Mouse (Mus musculus) embryonic facial prominence, embryonic 11.5 days (tissue): ENCODE measurements around the gene Dydc2. TPM values are rescaled to one million over a fixed set of nuclear protein-coding genes. Genes with fewer than 3 reads are reported as not detected.
"Not testable (repeated sequence)": the region's sequence is repeated elsewhere in the genome, so short reads cannot be mapped to it uniquely, and the experiment has no call there.

Source experiments
- ATAC-seq: fragments of 200-750 bp; cut with Nextera tagmentation; replicated peaks from 2 replicates; pipeline ENCODE4 v1.8.0; 2017; ENCODE audit warnings: low read depth; ENCODE audit not compliant: insufficient number of reproducible peaks, low FRiP score, low TSS enrichment
- DNase-seq: peaks from one replicate; pipeline ENCODE4 v3.0.0-alpha.2; 2015; ENCODE audit warnings: low spot score
- H3K27ac ChIP-seq: fragments of 300-500 bp; sonication (generic); replicated peaks from 2 replicates; pipeline ENCODE4 v1.5.1; 2014; ENCODE audit warnings: mild to moderate bottlenecking, low read depth, low read length, control low read depth
- H3K27me3 ChIP-seq: fragments of 300-500 bp; sonication (generic); 2 replicates; pipeline ENCODE4 v1.6.1; 2014; ENCODE audit warnings: mild to moderate bottlenecking, low read length, moderate library complexity, mixed read lengths; ENCODE audit not compliant: control insufficient read depth, insufficient read depth
- H3K36me3 ChIP-seq: fragments of 300-500 bp; sonication (generic); replicated peaks from 2 replicates; pipeline ENCODE4 v1.6.1; 2014; ENCODE audit warnings: low read depth, mild to moderate bottlenecking, low read length, moderate library complexity, mixed read lengths; ENCODE audit not compliant: control insufficient read depth, insufficient read depth
- H3K4me1 ChIP-seq: fragments of 300-500 bp; sonication (generic); 2 replicates; pipeline ENCODE4 v1.6.1; 2014; ENCODE audit warnings: low read length, mixed read lengths; ENCODE audit not compliant: control insufficient read depth, insufficient read depth
- H3K4me2 ChIP-seq: fragments of 300-500 bp; sonication (generic); 2 replicates; pipeline ENCODE4 v1.6.1; 2014; ENCODE audit warnings: low read depth, mild to moderate bottlenecking, control low read depth, low read length, moderate library complexity
- H3K4me3 ChIP-seq: fragments of 300-500 bp; sonication (generic); 2 replicates; pipeline ENCODE4 v1.5.1; 2014; ENCODE audit warnings: low read depth, low read length, control low read depth
- H3K9ac ChIP-seq: fragments of 300-500 bp; sonication (generic); replicated peaks from 2 replicates; pipeline ENCODE4 v1.6.1; 2014; ENCODE audit warnings: mild to moderate bottlenecking, control low read depth, low read length
- H3K9me3 ChIP-seq: fragments of 300-500 bp; sonication (generic); replicated peaks from 2 replicates; pipeline ENCODE4 v1.6.1; 2016; ENCODE audit warnings: mild to moderate bottlenecking, low read length, inconsistent platforms, mixed read lengths; ENCODE audit not compliant: control insufficient read depth
- WGBS: fragments of 180-500 bp; shearing (Covaris S2); extraction: QIAGEN DNeasy Blood & Tissue Kit; methylation state at CpG from one replicate; pipeline ENCODE4 v1.1.7; 2014; 5-methylcytosine and 5-hydroxymethylcytosine counted together
- polyA plus RNA-seq: library from polyadenylated mRNA; unstranded; fragments of >200 nt; fragmentation: Nextera tagmentation; extraction: Ambion mirVana; gene quantifications from 2 replicates; pipeline ENCODE4 v1.2.1, GENCODE M21; 2014

The Dydc2 gene
- polyA plus RNA-seq, 1 experiment from 2014 or later: not detected

DNA sequence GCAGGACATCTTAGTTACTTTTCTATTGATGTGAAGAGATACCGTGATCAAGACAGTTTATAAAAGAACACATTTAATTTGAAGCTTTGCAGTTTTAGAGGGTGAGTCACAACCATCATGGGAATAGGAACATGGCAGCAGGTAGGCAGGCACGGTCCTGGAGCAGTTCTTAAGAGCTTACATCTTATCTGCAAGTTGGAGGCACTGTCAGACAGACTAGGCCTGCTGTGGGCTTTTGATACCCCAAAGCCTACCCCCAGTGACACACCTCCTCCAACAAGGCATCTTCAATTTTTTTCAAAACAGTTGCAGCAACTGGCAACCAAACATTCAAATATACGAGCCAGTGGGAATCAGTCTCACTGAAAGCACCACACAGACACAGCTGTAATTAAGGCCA, 1.3 kb upstream of the Dydc2 start:
- Histone ChIP-seq H3K4me2 (no peak overlapping the region), H3K36me3 (no peaks in the 10 kb centered on the region), H3K27ac (no peak overlapping the region), H3K4me3 (no peak overlapping the region), H3K4me1 (no peaks in the 10 kb centered on the region), H3K27me3 (no peaks in the 10 kb centered on the region), H3K9me3 (no peaks in the 10 kb centered on the region), H3K9ac (no peak overlapping the region)
- no peak for ATAC-seq
- 72% methylated on average over 3 of the region's 3 CpGs for WGBS
- no peak for DNase-seq

DNA sequence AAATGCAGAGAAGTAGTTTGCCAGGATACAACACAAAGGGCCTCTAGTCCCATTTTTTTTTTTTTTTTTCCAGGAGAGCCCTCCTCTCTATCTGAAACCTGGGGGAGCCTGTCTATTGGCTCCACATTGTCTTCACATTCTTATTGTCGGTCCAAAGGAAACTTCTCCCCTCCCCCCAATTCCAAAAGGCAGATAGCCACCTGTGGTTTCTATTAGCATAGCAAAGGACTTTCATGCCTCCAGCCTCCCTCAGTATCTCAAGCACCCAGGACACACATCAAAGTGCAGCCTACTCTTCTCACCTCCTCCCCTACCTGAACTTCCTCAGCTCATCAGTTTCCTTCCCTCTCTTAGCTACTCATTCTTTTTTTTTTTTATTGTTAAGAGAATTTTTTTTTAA, 2.6 kb downstream of the Dydc2 start:
- DNase-seq (no peak), ATAC-seq (no peak)
- no peak overlapping the region for H3K4me3 ChIP-seq
- H3K27me3 ChIP-seq: no peaks in the 10 kb centered on the region
- no peak overlapping the region for H3K27ac ChIP-seq
- no peaks in the 10 kb centered on the region for H3K4me1 ChIP-seq
- no peak overlapping the region for H3K4me2 ChIP-seq
- H3K9ac ChIP-seq: no peak overlapping the region
- no peaks in the 10 kb centered on the region for H3K36me3 ChIP-seq
- 10% methylated on average over 1 of the region's 1 CpGs for WGBS
- no peaks in the 10 kb centered on the region for H3K9me3 ChIP-seq

DNA sequence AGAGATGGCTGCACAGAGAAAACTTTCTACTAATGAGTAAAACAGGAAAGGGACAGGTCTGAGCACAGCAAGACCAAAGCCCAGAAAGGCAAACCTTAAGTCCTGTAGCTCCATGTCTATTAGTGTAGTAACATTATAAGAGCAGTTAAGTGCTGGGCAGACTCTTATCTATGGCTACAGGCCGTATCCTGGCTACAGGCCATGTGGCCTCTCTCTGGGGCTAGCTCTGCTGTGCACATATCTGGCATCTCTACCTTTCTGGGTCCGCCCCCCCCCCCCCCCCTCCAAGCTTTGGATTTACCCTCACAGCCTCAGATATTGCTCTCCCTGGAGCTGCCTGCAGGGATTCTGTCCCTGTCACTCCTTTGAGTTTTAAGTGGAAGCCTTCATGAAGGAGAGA, 3.8 kb downstream of the Dydc2 start:
- DNase-seq: no peak
- no peaks in the 10 kb centered on the region for H3K9me3 ChIP-seq
- no peak overlapping the region for H3K27ac ChIP-seq
- H3K4me2 ChIP-seq: no peak overlapping the region
- no peaks in the 10 kb centered on the region for H3K27me3 ChIP-seq
- 72% methylated on average over 2 of the region's 2 CpGs for WGBS
- H3K36me3 ChIP-seq: no peaks in the 10 kb centered on the region
- ATAC-seq: no peak
- H3K4me3 ChIP-seq: no peak overlapping the region
- no peaks in the 10 kb centered on the region for H3K4me1 ChIP-seq
- no peak overlapping the region for H3K9ac ChIP-seq

DNA sequence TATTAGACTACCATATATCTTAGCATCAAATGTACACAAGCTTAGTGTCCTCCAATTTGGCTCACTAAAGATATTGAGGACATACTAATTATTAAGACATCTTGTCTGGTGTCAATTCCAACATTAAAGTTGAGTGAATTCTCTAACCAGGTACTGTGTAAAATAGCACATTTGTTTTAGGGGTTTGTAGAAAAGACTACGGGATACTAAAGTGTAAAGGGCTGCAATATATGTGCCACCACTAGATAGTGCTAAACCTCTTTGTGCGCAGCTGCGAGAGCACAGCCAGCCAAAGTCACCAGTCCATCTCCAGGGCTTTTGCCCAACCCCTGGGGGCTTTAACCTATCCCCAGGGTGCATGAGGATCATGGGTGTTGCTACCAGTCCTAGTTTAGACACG, 15.8 kb downstream of the Dydc2 start:
- not testable (repeated sequence) for H3K27me3 ChIP-seq
- 70% methylated on average over 3 of the region's 4 CpGs for WGBS

DNA sequence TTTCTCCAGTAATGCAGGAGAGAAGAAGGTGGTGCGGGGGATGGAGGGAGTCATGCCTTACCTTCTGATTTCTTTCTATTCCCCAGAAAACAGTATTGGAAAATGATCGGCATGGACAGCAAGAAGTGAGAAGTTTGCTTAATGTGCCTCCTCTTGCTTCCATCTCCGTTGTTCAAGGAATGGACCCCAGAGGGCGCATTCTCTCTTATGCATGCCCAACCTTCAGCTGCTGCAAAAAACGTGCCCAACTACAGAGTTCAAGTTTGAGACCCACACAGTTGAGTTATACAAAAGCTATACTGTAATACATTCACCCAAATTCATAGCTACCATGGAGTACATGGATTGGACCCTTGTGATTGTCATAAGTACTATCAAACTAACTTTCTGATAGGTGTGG, 16.5 kb downstream of the Dydc2 start:
- Histone ChIP-seq H3K9me3 (no peaks in the 10 kb centered on the region), H3K4me1 (no peaks in the 10 kb centered on the region), H3K36me3 (no peaks in the 10 kb centered on the region), H3K9ac (no peak overlapping the region), H3K4me3 (no peak overlapping the region), H3K4me2 (no peak overlapping the region), H3K27ac (no peak overlapping the region), H3K27me3 (no peaks in the 10 kb centered on the region)
- WGBS: 72% methylated on average over 5 of the region's 5 CpGs
- ATAC-seq: no peak
- DNase-seq: no peak

More for the DNA sequence above, 15.8 kb downstream of the Dydc2 start:
- not testable (repeated sequence) for H3K4me1 ChIP-seq, H3K9me3 ChIP-seq, DNase-seq, H3K36me3 ChIP-seq, ATAC-seq, H3K27ac ChIP-seq, H3K4me2 ChIP-seq, H3K9ac ChIP-seq, H3K4me3 ChIP-seq

DNA sequence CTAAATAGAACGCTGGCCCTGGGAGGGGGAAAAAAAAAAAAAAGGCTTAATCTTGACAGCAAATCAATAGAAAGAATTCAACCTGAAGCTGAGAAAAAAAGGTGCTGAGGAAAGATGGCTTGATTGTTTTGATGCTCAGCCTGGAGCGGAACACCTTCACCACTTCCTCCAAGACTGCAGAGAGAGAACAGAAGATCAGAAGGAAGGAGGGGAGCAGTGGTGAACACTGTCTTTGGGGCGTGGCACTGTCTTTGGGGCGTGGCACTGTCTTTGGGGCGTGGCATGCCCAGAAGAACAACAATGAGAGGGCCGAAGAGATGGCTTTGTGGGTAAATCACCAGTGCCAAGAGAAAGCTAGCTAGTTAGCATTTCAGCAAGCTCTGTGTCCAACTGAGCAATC, 18.5 kb downstream of the Dydc2 start:
- Histone ChIP-seq H3K4me2 (no peak overlapping the region), H3K27ac (no peak overlapping the region), H3K36me3 (no peaks in the 10 kb centered on the region), H3K4me1 (no peaks in the 10 kb centered on the region), H3K4me3 (no peak overlapping the region), H3K27me3 (no peaks in the 10 kb centered on the region), H3K9ac (no peak overlapping the region), H3K9me3 (no peaks in the 10 kb centered on the region)
- ATAC-seq (no peak), DNase-seq (no peak)
- WGBS: 77% methylated on average over 6 of the region's 6 CpGs

DNA sequence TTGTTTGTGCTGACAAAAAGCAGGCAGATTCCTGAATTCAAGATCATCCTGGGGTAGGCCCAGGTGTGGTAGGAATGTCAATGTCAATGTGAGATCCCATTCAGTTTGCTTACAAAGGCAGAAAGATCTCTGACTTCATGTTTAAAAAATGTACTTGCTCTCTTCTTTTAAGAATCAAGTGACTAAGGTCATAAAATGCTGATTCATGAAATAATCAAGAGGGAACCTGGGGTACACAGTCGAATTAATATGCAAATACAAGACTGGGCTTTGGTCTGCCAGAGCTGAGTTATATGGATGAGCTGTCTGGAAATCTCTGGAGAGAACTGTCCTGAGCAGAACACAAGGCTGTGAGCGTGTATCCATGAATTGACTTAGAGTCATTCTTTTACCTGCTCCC, 21.6 kb downstream of the Dydc2 start:
- H3K27me3 ChIP-seq: no peaks in the 10 kb centered on the region
- no peak overlapping the region for H3K27ac ChIP-seq
- H3K9me3 ChIP-seq: no peaks in the 10 kb centered on the region
- H3K9ac ChIP-seq: no peak overlapping the region
- DNase-seq (no peak), ATAC-seq (no peak)
- no peak overlapping the region for H3K4me2 ChIP-seq
- no peaks in the 10 kb centered on the region for H3K36me3 ChIP-seq
- WGBS: 78% methylated on average over 2 of the region's 2 CpGs
- no peak overlapping the region for H3K4me3 ChIP-seq
- no peaks in the 10 kb centered on the region for H3K4me1 ChIP-seq

DNA sequence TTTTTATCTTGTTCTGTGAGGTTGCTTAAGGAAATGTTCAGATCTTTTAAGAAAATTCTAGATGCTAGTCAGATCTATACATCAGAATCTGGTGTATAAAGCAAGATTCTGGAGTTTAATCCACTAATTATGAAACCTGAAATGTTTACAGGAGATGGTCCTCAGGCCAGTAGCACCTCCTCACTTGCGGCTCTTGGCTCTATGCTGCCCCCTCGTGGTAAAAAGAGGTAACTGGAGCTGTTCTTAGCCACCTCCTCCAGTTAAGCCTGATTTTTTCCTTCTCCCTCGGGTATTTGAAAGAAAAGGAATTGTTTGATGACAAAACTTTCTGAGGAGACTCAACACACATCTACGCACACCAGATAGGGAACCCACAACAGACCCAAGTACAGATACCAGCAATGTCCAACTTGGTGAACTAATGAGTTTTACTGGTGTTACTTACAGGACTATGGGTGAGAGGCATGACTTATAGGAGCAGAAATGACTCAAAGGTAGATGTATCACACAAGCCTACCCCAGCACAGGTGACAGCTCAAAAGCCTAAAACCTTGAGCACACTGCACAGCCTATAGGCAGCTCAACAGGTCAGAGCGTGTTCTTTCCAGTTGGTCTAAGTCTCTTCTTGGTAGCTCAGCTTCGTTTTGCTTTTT, 33.7 kb downstream of the Dydc2 start:
- 34% methylated on average over 6 of the region's 6 CpGs for WGBS
- no peak overlapping the region for H3K9ac ChIP-seq
- ATAC-seq: 0 out of 2 replicates have a peak, but pooled peaks have one; percentile 56

More for the DNA sequence above, 33.7 kb downstream of the Dydc2 start:
- Histone ChIP-seq H3K27ac (no peak overlapping the region), H3K9me3 (no peaks in the 10 kb centered on the region), H3K4me2 (no peak overlapping the region), H3K4me3 (no peak overlapping the region), H3K36me3 (no peaks in the 10 kb centered on the region), H3K27me3 (no peaks in the 10 kb centered on the region), H3K4me1 (no peaks in the 10 kb centered on the region)
- peak; percentile 71 for DNase-seq
